Mouse (Mus musculus): ENCODE results near the gene Ippk. TPM values are rescaled to one million over a fixed set of nuclear protein-coding genes. Genes with fewer than 3 reads are reported as not detected.

The Ippk gene
- total RNA-seq (2021) = 1 to 10 TPM; 5.1 to 6.0 TPM
- long read RNA-seq, experiment 1, full-length matches to known transcripts = 8 of 13 reads
- long read RNA-seq, experiment 1, partial matches to known transcripts = 1 of 13 reads
- long read RNA-seq, experiment 1, other reads (novel, unspliced or antisense) = 4 of 13 reads
- long read RNA-seq, experiment 2, full-length matches to known transcripts = 1 of 2 reads
- long read RNA-seq, experiment 2, partial matches to known transcripts = 0 of 2 reads
- long read RNA-seq, experiment 2, other reads (novel, unspliced or antisense) = 1 of 2 reads

- peak; percentile 98 for DNase-seq
These were observed at the start of gene Ippk for GRCm38 (mm10) chr13:49420754-49421605. Gene Ippk, plus strand, starts transcription at chr13:49421249.

- peak; percentile 75 for DNase-seq
These were observed 49.6 kb upstream of the Ippk start for GRCm38 (mm10) chr13:49371428-49371899.

- DNase-seq = peak; percentile 68
These were observed 48.5 kb upstream of the Ippk start for GRCm38 (mm10) chr13:49372370-49373060.

- no peak for DNase-seq
These were observed 46.7 kb upstream of the Ippk start for GRCm38 (mm10) chr13:49374304-49374703.

GRCm38 (mm10) chr13:49374730-49375129 is 46.3 kb upstream of the Ippk start:
- DNase-seq = no peak

- no peak for DNase-seq
These were observed 43.4 kb upstream of the Ippk start for GRCm38 (mm10) chr13:49377608-49378007.

- no peak for DNase-seq
These were observed 41.7 kb upstream of the Ippk start for GRCm38 (mm10) chr13:49379301-49379700.

- DNase-seq = peak; percentile 71
These were observed 39.8 kb upstream of the Ippk start for GRCm38 (mm10) chr13:49381230-49381629.

- no peak for DNase-seq
These were observed 38.1 kb upstream of the Ippk start for GRCm38 (mm10) chr13:49382997-49383396.

GRCm38 (mm10) chr13:49384751-49385463 is 36.1 kb upstream of the Ippk start:
- no peak for DNase-seq

GRCm38 (mm10) chr13:49391374-49391773 is 29.7 kb upstream of the Ippk start:
- no peak for DNase-seq

- no peak for DNase-seq
These were observed 27.5 kb upstream of the Ippk start for GRCm38 (mm10) chr13:49393579-49393978.

GRCm38 (mm10) chr13:49394886-49395447 is 26.1 kb upstream of the Ippk start:
- no peak for DNase-seq

- no peak for DNase-seq
These were observed 24.3 kb upstream of the Ippk start for GRCm38 (mm10) chr13:49396798-49397197.

GRCm38 (mm10) chr13:49398191-49398590 is 22.9 kb upstream of the Ippk start:
- no peak for DNase-seq

GRCm38 (mm10) chr13:49400139-49400538 is 20.9 kb upstream of the Ippk start:
- DNase-seq = peak; percentile 54

GRCm38 (mm10) chr13:49402628-49403027 is 18.4 kb upstream of the Ippk start:
- no peak for DNase-seq

GRCm38 (mm10) chr13:49407795-49408194 is 13.3 kb upstream of the Ippk start:
- DNase-seq = no peak

GRCm38 (mm10) chr13:49421606-49421917 is 513 bp downstream of the Ippk start:
- peak; percentile 25 for DNase-seq

GRCm38 (mm10) chr13:49421959-49422358 is 910 bp downstream of the Ippk start:
- DNase-seq = no peak

GRCm38 (mm10) chr13:49426736-49427135 is 5.7 kb downstream of the Ippk start:
- no peak for DNase-seq

Measured in gastrocnemius, postnatal 25 days (tissue).